Mouse (Mus musculus): ENCODE measurements around the gene Tbxa2r. TPM values are rescaled to one million over a fixed set of nuclear protein-coding genes. Genes with fewer than 3 reads are reported as not detected.
A peak's percentile ranks its signal among the peaks of the same experiment; 100 is the strongest.

Tbxa2r gene
- total and polyA plus RNA-seq, 2 experiments, result 0.37 to 4.0 TPM

- H3K27ac ChIP-seq (replicated peaks; ENCODE audit: insufficient read depth, low read depth, low read length), result peak overlapping the region; percentile 47
Measured at GRCm38 (mm10) chr10:81326858-81327257, 1.7 kb upstream of the Tbxa2r start.

GRCm38 (mm10) chr10:81327959-81328358 lies 572 bp upstream of the Tbxa2r start:
- H3K36me3 ChIP-seq (ENCODE audit: control insufficient read depth, insufficient read depth, low read length), result peaks cover 7% of the 10 kb centered on the region
- H3K4me3 ChIP-seq (ENCODE audit: insufficient read depth, low read depth, low read length), result peak overlapping the region; percentile 37; the same call in 1 of the 2 replicates
- H3K9ac ChIP-seq (ENCODE audit: low read depth, low read length), result 0 out of 2 replicates have a peak overlapping the region, but pooled peaks have one; percentile 5
- DNase-seq (ENCODE audit: extremely low read depth, low read depth, low spot score), result no peak
- H3K4me1 ChIP-seq (ENCODE audit: control insufficient read depth, insufficient read depth, low read length), result no peaks in the 10 kb centered on the region; the same call in 1 of the 2 replicates
- no peaks in the 10 kb centered on the region for H3K27me3 ChIP-seq (ENCODE audit: control insufficient read depth, insufficient read depth, low read length)
- 18% methylated on average over 2 of the region's 2 CpGs for WGBS
- H3K27ac ChIP-seq (replicated peaks; ENCODE audit: insufficient read depth, low read depth, low read length), result peak overlapping the region; percentile 61
- TF ChIP-seq CTCF (IDR thresholded peaks at IDR 0.05; ENCODE audit: low read depth, low read length) (no peak), POLR2A (IDR thresholded peaks at IDR 0.05; ENCODE audit: extremely low read depth, insufficient read depth, low read length) (no peak)
- 0 out of 2 replicates have a peak, but pooled peaks cover under 1% of the 10 kb centered on the region for H3K79me2 ChIP-seq (ENCODE audit: control insufficient read depth, insufficient read depth, low read length)

More at GRCm38 (mm10) chr10:81326858-81327257, 1.7 kb upstream of the Tbxa2r start:
- H3K27me3 ChIP-seq (ENCODE audit: control insufficient read depth, insufficient read depth, low read length), result no peaks in the 10 kb centered on the region
- no peak for DNase-seq (ENCODE audit: extremely low read depth, low read depth, low spot score)
- no peak overlapping the region for H3K9ac ChIP-seq (ENCODE audit: low read depth, low read length)
- peaks cover 7% of the 10 kb centered on the region for H3K36me3 ChIP-seq (ENCODE audit: control insufficient read depth, insufficient read depth, low read length)
- H3K4me3 ChIP-seq (ENCODE audit: insufficient read depth, low read depth, low read length), result no peak overlapping the region
- H3K79me2 ChIP-seq (ENCODE audit: control insufficient read depth, insufficient read depth, low read length), result peaks cover 6% of the 10 kb centered on the region; the same call in 1 of the 2 replicates
- TF ChIP-seq CTCF (IDR thresholded peaks at IDR 0.05; ENCODE audit: low read depth, low read length) (no peak), POLR2A (IDR thresholded peaks at IDR 0.05; ENCODE audit: extremely low read depth, insufficient read depth, low read length) (no peak)
- peaks cover under 1% of the 10 kb centered on the region for H3K4me1 ChIP-seq (ENCODE audit: control insufficient read depth, insufficient read depth, low read length)
- WGBS, result 65% methylated on average over 6 of the region's 6 CpGs

DNA sequence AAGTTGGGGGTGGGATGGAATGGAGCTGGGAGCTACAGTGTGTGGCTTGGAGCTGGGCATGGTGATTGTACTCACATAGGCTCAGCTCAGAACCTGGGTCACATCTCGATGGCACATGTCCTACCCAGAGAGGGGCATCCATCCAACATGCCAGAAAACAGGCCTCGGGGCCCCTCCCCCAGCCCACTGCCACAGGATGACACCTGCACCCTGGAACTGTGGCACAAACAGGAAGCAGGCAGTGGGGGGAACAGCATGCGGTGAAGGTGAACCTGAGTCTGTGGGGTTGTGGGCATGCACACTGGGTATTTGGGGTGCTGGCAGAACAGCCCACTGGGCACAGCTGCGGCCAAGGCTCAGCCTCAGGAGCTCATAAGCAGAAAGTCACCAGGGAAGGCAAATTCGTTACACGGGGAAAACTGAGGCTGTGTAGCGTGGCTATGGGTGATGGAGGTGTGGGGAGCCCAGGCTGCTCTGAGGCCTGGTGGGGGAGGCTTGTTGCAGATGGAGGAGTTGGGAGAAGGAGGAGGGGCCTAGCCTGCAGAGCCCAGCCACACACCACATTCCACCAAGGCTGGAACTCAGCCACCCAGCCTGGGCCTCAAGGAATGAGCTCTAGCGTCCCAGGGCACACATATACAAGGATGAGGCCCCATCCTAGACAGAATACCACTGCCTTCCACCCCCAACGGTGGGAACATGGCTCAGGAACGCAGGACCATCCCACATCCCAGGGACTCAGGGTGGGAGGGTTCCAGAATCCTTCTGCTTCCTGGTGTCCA lies 854 bp downstream of the Tbxa2r start:
- Histone ChIP-seq H3K27me3 (ENCODE audit: control insufficient read depth, insufficient read depth, low read length) (no peaks in the 10 kb centered on the region), H3K27ac (replicated peaks; ENCODE audit: insufficient read depth, low read depth, low read length) (peak overlapping the region; percentile 61), H3K4me1 (ENCODE audit: control insufficient read depth, insufficient read depth, low read length) (no peaks in the 10 kb centered on the region; the same call in 1 of the 2 replicates), H3K79me2 (ENCODE audit: control insufficient read depth, insufficient read depth, low read length) (no peaks in the 10 kb centered on the region), H3K9ac (ENCODE audit: low read depth, low read length) (peak overlapping the region; percentile 52), H3K4me3 (ENCODE audit: insufficient read depth, low read depth, low read length) (peak overlapping the region; percentile 40; the same call in 1 of the 2 replicates), H3K36me3 (ENCODE audit: control insufficient read depth, insufficient read depth, low read length) (peaks cover 7% of the 10 kb centered on the region)
- no peak for DNase-seq (ENCODE audit: extremely low read depth, low read depth, low spot score)
- WGBS, result 67% methylated on average over 10 of the region's 10 CpGs
- no peak for TF ChIP-seq CTCF (IDR thresholded peaks at IDR 0.05; ENCODE audit: low read depth, low read length)
- no peak for TF ChIP-seq POLR2A (IDR thresholded peaks at IDR 0.05; ENCODE audit: extremely low read depth, insufficient read depth, low read length)

DNA sequence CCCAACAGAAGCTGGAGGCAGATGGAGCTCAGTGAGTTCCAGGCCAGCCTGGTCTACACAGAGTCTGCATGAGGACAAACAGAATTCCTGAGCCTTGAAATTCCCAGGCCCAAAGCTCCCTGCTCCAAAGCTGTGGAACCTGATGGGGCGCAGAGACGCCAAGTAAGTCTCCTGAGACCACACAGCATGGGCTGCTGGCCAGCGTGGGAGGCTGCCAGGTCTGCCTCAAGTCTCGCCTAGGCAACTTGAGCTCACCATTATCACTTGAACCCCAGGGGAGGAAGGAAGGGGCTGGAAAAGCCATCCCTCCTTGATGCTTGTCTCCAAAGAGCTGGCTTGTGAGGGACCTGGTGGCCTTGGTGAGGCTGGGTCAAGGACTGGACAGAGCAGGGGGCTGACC lies 1.5 kb downstream of the Tbxa2r start:
- Histone ChIP-seq H3K27me3 (ENCODE audit: control insufficient read depth, insufficient read depth, low read length) (no peaks in the 10 kb centered on the region), H3K4me3 (ENCODE audit: insufficient read depth, low read depth, low read length) (no peak overlapping the region), H3K9ac (ENCODE audit: low read depth, low read length) (peak overlapping the region; percentile 52; the same call in 1 of the 2 replicates), H3K79me2 (ENCODE audit: control insufficient read depth, insufficient read depth, low read length) (no peaks in the 10 kb centered on the region), H3K27ac (replicated peaks; ENCODE audit: insufficient read depth, low read depth, low read length) (peak overlapping the region; percentile 40; the same call in 1 of the 2 replicates), H3K36me3 (ENCODE audit: control insufficient read depth, insufficient read depth, low read length) (peaks cover 7% of the 10 kb centered on the region), H3K4me1 (ENCODE audit: control insufficient read depth, insufficient read depth, low read length) (no peaks in the 10 kb centered on the region; the same call in 1 of the 2 replicates)
- TF ChIP-seq POLR2A (IDR thresholded peaks at IDR 0.05; ENCODE audit: extremely low read depth, insufficient read depth, low read length), result no peak
- no peak for TF ChIP-seq CTCF (IDR thresholded peaks at IDR 0.05; ENCODE audit: low read depth, low read length)
- no peak for DNase-seq (ENCODE audit: extremely low read depth, low read depth, low spot score)
- WGBS, result 79% methylated on average over 4 of the region's 4 CpGs

DNA sequence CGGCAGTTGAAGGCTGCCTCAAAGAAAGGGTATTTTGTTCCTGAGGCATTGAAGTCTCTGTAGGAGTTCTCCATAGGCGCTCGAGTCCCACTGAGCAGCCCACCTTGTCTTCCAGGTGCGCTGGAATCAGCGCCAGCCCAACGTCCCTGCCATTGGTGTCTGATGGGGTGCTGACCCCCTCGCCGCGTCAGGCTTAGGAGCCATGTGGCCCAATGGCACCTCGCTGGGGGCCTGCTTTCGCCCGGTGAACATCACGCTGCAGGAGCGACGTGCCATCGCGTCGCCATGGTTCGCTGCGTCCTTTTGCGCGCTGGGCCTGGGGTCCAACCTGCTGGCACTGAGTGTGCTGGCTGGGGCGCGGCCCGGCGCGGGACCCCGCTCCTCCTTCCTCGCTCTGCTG lies 3.7 kb downstream of the Tbxa2r start:
- TF ChIP-seq POLR2A (IDR thresholded peaks at IDR 0.05; ENCODE audit: extremely low read depth, insufficient read depth, low read length) (no peak), CTCF (IDR thresholded peaks at IDR 0.05; ENCODE audit: low read depth, low read length) (no peak)
- 35% methylated on average over 29 of the region's 29 CpGs for WGBS
- no peak overlapping the region for H3K4me3 ChIP-seq (ENCODE audit: insufficient read depth, low read depth, low read length)
- no peaks in the 10 kb centered on the region for H3K36me3 ChIP-seq (ENCODE audit: control insufficient read depth, insufficient read depth, low read length)
- no peak overlapping the region for H3K27ac ChIP-seq (replicated peaks; ENCODE audit: insufficient read depth, low read depth, low read length)
- H3K79me2 ChIP-seq (ENCODE audit: control insufficient read depth, insufficient read depth, low read length), result no peaks in the 10 kb centered on the region
- no peak for DNase-seq (ENCODE audit: extremely low read depth, low read depth, low spot score)
- H3K9ac ChIP-seq (ENCODE audit: low read depth, low read length), result no peak overlapping the region
- H3K27me3 ChIP-seq (ENCODE audit: control insufficient read depth, insufficient read depth, low read length), result no peaks in the 10 kb centered on the region
- H3K4me1 ChIP-seq (ENCODE audit: control insufficient read depth, insufficient read depth, low read length), result no peaks in the 10 kb centered on the region; the same call in 1 of the 2 replicates

DNA sequence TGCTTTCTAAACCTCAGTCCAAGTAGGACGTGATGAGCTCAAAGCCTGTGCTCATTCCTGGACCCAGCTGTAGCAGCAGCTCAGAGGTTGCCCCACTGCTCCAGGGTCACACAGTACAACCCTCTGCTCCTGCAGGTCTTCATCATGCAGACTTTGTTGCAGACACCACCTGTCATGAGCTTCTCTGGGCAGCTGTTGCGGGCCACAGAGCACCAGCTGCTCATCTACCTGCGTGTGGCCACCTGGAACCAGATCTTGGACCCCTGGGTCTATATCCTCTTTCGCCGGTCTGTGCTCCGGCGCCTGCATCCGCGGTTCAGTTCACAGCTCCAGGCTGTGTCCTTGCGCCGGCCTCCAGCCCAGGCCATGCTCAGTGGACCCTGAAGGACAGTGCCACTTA lies 5.8 kb downstream of the Tbxa2r start:
- Histone ChIP-seq H3K4me1 (ENCODE audit: control insufficient read depth, insufficient read depth, low read length) (no peaks in the 10 kb centered on the region; the same call in 1 of the 2 replicates), H3K27me3 (ENCODE audit: control insufficient read depth, insufficient read depth, low read length) (no peaks in the 10 kb centered on the region), H3K9ac (ENCODE audit: low read depth, low read length) (no peak overlapping the region), H3K27ac (replicated peaks; ENCODE audit: insufficient read depth, low read depth, low read length) (no peak overlapping the region), H3K79me2 (ENCODE audit: control insufficient read depth, insufficient read depth, low read length) (no peaks in the 10 kb centered on the region), H3K36me3 (ENCODE audit: control insufficient read depth, insufficient read depth, low read length) (no peaks in the 10 kb centered on the region), H3K4me3 (ENCODE audit: insufficient read depth, low read depth, low read length) (no peak overlapping the region)
- no peak for TF ChIP-seq POLR2A (IDR thresholded peaks at IDR 0.05; ENCODE audit: extremely low read depth, insufficient read depth, low read length)
- no peak for TF ChIP-seq CTCF (IDR thresholded peaks at IDR 0.05; ENCODE audit: low read depth, low read length)
- 83% methylated on average over 11 of the region's 11 CpGs for WGBS
- DNase-seq (ENCODE audit: extremely low read depth, low read depth, low spot score), result no peak
